Mouse (Mus musculus) fibroblast of lung, adult 2 months (primary cell): ENCODE data around the gene Sys1.

Experiments
- DNase-seq: peaks from one replicate; pipeline ENCODE4 v3.0.0-alpha.2; 2011; ENCODE audit warnings: low read depth

Gene Sys1

GRCm38 (mm10) chr2:164453047-164453757 is 3.6 kb upstream of the Sys1 start:
- DNase-seq = no peak

GRCm38 (mm10) chr2:164453887-164454500 is 2.8 kb upstream of the Sys1 start:
- DNase-seq = no peak

DNA sequence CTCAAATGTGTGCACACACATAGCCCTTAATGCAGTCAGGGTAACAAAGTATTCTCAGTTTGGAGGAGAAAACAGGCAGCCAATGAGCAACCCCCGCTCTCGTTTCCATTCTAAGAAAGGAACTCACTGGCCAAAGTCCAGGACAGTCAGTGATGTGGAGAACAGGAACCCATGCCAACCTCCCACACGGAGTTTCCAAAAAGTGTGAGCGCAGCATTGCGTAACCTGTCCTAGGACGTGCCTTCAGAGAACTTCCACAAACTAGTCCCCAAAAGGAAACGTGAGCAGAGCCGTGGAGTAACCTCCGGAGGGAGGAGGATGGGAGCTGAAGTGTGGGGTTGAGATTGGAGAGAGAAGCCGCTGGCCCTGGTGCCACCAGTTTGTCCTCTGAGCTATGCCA is 1.9 kb upstream of the Sys1 start:
- peak; percentile 88 for DNase-seq

DNA sequence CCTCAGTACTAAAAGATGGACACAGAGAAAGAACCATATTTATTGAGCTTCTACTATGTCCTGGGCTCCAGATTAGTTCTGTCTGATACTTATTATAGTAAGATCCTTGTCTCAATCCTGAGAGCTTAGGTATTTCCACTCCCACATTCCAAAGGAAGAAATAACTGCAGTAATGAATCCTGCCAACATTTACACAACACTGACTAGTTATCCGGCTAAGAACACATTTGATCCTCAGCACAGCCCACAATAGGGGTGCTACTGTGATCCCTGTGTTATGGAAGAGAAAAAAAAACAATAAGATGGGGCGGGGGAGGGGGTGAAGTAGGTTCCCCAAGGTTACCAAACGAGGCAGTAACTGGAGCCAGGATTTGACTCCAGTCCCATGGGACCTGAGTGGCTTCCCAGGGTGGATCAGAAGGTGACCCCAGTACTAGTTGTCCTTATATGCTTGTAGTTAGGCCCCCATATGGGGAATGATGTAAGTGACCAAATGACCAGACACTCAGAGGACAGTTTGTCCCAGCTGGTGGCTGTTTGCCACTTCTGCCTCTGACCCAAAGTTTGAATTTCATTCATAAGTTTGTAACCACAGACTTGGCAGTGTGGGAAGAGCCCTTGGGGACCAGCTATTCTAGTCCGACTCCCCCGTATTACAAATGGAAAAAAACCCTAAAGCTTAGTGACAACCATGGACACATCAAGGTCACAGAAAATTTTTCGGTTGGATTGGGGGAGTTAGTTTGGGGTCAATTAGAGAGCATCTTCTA is 1.2 kb upstream of the Sys1 start:
- no peak for DNase-seq

DNA sequence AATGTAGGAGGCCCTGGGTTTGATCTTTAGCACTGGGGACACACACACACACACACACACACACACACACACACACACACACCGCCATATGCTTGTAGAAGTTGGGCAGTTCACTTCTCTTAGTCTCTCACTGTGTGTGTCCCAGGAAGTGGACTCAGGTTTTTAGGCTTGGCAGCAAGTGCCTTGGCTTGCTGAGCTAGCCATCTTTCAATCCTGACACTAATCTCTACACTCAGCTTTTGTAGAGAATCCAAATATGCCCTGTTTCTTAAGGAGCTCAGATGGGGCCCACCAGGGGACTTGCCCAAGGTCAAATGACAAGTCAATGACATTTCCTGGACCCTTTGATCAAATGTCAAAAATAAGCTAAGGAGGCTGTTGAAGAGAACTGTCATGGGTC is 351 bp upstream of the Sys1 start:
- DNase-seq = no peak

DNA sequence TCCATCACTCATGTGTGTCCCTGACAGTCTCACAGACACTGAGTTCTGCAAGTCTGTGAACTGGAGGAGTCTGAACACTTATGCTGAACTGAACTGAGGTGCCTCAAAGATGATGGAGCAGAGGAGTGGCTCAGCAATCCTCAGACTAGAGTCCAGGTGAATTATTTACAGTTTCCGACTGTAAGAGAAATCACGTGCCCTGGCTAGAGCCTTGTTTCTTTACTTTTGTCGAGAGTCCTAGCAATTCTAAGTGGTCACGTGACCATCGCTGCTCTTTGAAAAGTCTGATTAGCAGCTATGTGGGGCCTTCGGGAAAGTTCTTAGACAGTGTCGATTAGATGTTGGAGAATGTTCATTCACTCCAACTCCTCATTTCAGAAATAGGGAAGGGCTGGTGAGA is 1.2 kb downstream of the Sys1 start:
- no peak for DNase-seq

GRCm38 (mm10) chr2:164458535-164458934 is 1.8 kb downstream of the Sys1 start:
- DNase-seq = no peak

DNA sequence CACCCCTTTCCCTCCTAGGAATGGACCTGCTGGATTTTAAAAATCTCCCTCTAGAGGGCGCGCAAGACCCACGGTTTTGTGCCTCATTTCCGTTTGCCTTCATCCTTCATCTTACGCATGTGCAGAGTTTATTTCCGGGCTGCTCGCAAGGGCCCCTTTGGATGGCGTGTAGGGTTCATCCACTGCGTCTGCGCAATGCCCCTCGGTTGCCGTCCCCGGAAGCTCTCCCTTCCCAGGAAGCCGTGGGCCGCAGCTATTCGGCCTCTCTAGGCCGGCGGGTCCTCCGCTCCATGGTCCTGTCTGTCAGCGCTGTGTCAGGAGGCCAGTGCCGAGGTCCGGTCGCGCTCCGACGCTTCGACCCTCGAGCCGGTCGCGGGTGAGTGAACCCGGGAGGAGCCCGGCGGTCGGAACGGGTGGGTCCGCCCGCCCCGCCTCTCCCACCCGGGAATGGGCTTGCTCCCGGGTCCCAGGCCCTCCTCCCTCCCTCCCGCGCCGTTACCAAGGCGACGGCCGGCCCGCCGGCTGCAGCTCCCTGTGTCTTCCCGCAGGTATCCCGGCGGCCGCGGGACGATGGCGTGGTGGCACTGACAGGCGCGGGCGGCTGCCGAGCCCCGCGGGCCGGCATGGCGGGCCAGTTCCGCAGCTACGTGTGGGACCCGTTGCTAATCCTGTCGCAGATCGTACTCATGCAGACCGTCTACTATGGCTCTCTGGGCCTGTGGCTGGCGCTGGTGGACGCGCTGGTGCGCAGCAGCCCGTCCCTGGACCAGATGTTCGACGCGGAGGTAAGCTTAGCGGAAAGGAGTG is 4.2 kb downstream of the Sys1 start, which contains the start of gene Gm20458:
Gene Gm20458, plus strand, starts transcription at position 223 of the 807 bp plus-strand sequence.
- peak; percentile 92 for DNase-seq

DNA sequence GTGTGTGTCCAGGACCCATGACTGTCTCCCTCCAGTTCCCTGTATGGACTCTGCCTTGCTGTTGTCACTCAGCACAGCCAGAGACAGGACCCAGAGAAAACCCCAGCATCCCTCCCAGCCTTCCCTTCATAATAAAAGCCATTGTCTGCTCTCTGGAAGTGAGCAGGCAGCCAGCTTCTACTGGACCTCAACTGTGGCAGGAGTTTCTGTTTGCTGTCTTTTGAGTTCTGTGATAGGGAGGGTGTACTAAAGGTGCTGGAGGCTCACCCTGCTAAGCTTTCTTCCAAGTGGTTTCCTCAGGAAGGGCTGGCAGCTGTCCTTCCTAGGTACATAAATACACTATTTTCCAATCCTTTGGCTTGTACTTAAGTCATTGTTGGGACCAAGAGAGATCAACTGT is 8.4 kb downstream of the Sys1 start:
- DNase-seq = no peak

- no peak for DNase-seq
Measured at GRCm38 (mm10) chr2:164466787-164467186, 10.0 kb downstream of the Sys1 start.

- no peak for DNase-seq
Measured at GRCm38 (mm10) chr2:164470254-164470653, 13.5 kb downstream of the Sys1 start.

DNA sequence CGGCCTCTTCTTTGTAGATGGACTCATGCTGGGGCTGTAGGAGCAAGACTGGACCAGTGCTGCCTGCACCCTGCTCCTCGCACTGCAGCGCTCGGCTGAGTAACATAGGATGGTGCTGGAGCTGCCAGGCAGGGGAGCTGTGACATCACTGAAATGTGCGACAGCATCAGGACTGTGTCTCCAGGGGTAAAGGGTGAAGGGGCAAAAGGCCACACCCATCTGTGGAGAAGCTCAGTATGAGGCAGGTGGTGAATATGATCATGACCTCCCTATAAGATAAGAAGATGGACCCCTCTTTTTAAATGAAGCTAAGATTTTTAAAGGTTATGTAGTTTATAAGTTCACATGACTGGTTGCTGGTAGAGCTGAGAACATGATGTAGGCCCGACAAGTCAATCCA is 16.9 kb downstream of the Sys1 start, which contains the start of gene Trp53tg5:
Gene Trp53tg5, minus strand, starts transcription at position 101 of the 400 bp plus-strand sequence.
- no peak for DNase-seq

GRCm38 (mm10) chr2:164485681-164486257 is 29.0 kb downstream of the Sys1 start, which contains the start of gene Dbndd2:
Gene Dbndd2 (plus strand): TSS chr2:164486106.
- DNase-seq = no peak

- no peak for DNase-seq
Measured at GRCm38 (mm10) chr2:164486258-164487114, 29.7 kb downstream of the Sys1 start.

DNA sequence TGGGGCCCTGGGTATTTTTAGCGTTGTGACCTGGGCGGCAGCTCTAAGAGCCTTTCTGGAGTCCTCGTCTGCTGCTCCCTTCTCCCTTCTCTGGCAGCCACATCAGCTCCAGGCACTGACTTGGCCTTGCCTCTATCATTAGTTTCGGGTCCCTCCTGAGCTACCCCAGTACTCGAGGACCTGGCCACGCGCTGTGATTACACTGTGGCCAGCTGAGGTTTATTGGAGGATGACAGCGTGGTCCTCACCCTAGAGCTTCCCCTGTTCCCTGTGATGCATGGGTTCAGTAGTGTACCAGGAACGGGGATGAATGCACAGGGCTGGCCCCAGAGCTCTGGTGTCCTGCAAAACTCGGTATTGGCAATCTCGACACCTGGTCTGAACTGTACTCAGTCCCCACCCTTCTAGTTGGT is 30.4 kb downstream of the Sys1 start:
- DNase-seq = no peak

- no peak for DNase-seq
Measured at GRCm38 (mm10) chr2:164487812-164488211, 31.0 kb downstream of the Sys1 start.

GRCm38 (mm10) chr2:164494126-164494525 is 37.4 kb downstream of the Sys1 start:
- DNase-seq = peak; percentile 46

DNA sequence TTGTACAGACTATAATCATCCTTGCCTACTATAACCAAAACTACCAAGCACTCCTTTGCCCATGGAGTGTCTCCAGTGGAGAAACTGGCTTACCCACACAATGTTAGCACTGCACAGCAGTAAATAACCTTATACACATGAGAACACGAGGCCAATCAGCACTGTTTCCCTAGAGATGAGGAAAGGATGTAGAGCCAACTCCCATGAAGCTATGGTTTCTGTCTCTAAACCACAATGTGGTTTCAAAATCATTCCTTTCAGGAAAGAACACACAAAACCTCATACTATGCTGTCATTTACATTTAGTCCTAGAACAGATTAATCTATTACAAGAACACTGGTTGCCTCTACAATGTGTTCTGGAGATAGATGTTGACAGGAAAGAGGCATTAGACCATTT is 39.6 kb downstream of the Sys1 start:
- DNase-seq = no peak

GRCm38 (mm10) chr2:164496847-164497690 is 40.3 kb downstream of the Sys1 start, which contains the start of gene Pigt:
Gene Pigt (plus strand): TSS chr2:164497520.
- DNase-seq = no peak
